Mouse (Mus musculus): ENCODE measurements around the gene Gimap5. TPM values are rescaled to one million over a fixed set of nuclear protein-coding genes. Genes with fewer than 3 reads are reported as not detected.

The Gimap5 gene
- total RNA-seq, 2 experiments from 2014 or later: 1.2 to 1.6 TPM

DNA sequence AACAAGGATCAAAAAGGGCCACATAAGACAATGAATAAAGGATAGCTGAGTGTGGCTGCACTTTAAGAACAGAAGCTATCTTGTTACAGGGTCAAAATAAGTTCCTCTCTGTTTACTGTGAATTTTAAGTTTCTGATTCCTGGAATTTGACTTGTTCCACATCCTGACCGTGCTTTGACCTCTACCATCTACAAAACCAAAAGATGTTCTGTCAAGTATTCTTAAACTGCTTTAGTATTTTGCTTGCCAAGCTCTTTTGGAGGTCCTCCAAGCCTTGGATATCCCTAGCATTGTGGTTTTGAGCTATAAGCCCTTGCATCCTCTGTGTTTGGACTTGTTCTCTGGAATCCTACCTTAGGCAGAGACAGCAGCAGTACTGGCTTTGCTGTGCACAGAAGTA is 39.2 kb downstream of the Gimap5 start:
- DNase-seq (ENCODE audit: extremely low spot score in 1 of 2, low spot score in 2 of 2): no peak
- intact Hi-C loops (cut with DNase I): no loop called here

DNA sequence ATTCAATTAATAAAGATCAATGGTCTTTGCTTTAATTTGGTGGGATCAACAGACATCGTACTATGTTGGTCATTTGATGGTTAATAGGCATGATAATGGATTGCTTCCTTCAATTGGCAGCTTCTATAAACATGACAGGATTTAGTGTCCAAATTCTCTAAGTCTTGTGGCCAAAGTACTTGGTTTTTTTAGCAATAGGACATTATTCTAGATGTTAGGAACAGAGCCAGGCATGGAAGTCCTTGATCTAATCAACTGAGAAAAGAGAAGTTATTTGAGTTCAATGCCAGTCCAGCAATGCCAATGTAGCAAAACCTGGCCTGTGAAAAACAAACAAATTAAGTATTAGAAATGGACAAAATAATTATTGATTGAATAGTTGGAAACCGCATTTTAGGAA is 39.6 kb downstream of the Gimap5 start:
- intact Hi-C loops (cut with DNase I): no loop called here
- no peak for DNase-seq (ENCODE audit: extremely low spot score in 1 of 2, low spot score in 2 of 2)

DNA sequence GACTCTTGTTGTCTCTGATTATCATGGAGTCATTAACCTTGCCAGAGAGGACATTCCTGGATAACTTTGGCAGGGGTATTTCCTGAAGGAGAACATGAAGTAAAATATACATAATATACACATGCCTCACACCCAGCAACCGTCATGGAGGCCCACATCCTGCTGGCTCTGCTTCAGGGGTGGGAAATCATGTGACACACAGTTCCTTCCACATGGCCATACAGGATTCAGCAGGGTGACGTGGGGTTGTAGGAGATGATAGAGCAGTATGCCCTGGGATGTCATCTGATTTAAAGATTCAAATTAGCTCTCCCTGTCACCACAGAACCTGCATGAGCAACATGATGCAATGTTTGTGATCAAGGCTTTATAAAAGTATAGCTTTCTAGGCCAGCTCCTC is 41.9 kb downstream of the Gimap5 start:
- DNase-seq (ENCODE audit: extremely low spot score in 1 of 2, low spot score in 2 of 2): no peak
- intact Hi-C loops (cut with DNase I): no loop called here

DNA sequence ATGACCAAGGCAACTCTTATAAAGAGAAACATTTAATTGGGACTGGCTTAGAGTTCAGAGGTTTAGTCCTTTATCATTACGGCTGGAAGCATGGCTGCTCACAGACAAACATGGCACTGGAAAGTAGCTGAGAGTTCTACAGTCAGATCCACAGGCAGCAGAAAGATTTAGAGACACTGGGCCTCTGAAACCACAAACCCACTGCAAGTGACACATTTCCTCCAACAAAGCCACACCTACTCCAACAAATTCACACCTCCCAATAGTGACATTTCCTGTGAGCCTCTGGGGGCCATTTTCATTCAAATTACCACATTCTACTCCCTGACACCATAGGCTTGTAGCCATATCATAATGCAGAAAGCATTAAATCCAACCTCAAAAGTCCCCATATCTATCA is 55.9 kb downstream of the Gimap5 start:
- DNase-seq (ENCODE audit: extremely low spot score in 1 of 2, low spot score in 2 of 2): no peak
- intact Hi-C loops (cut with DNase I): no loop called here

DNA sequence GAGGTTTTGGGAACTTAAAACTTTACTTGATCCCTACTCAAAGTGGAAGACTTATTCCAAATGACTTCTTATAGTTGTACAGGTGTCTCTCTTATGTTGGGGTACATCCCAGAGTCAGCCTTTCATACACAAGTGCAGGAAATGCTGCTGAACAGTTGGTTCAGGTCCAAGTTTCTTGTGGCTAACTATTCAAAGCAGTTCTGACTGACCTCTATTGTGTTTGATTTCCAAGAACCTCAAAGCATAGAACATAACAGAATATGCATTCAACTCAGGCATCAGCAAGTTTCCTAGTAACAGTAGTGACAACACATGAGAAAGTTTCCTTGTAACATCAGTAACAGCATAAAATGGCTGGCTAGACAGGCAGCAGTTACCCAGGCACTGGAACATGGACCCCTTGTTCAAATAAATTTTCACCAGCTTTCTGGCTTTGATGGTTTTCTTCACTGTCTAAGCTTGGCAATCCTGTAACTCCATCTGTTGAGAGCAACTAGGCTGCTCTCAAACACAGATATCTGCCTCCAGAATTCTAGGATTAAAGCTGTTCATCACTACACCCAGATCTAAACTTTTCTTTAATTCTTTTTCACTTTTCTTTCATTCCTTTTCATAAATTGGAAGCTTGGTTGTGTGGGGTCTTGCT is 57.5 kb downstream of the Gimap5 start:
- no peak for DNase-seq (ENCODE audit: extremely low spot score in 1 of 2, low spot score in 2 of 2)
- intact Hi-C loops (cut with DNase I): no loop called here

Other genes starting within 250 kb of the Gimap5 start
- 100 to 1,000 TPM; 485 to 501 TPM for gene Atp6v0e2, start 208.6 kb upstream of the Gimap5 start, total RNA-seq (2021)
- gene Lrrc61, start 191.4 kb upstream of the Gimap5 start, total RNA-seq (2021): 10 to 100 TPM; 28.9 to 31.6 TPM
- gene Rarres2, start 173.4 kb upstream of the Gimap5 start, total RNA-seq (2021): 1 to 10 TPM; 6.2 to 7.0 TPM
- gene Gm45021, start 156.6 kb upstream of the Gimap5 start, total RNA-seq (2021): not detected
- gene Repin1, start 152.3 kb upstream of the Gimap5 start, total RNA-seq (2021): 10 to 100 TPM; 28.0 to 29.5 TPM
- gene Gm44965, start 152.3 kb upstream of the Gimap5 start, total RNA-seq (2021): not detected
- 1 to 10 TPM; 5.8 to 6.8 TPM for gene Zfp775, start 144.1 kb upstream of the Gimap5 start, total RNA-seq (2021)
- 10 to 100 TPM; 17.1 to 17.3 TPM for gene AI854703, start 119.4 kb upstream of the Gimap5 start, total RNA-seq (2021)
- 1 to 10 TPM; 1.3 to 1.8 TPM for gene Gimap8, start 99.0 kb upstream of the Gimap5 start, total RNA-seq (2021)
- 1 to 10 TPM; 1.2 to 1.4 TPM for gene Gimap9, start 70.1 kb upstream of the Gimap5 start, total RNA-seq (2021)
- gene Gimap4, start 61.6 kb upstream of the Gimap5 start, total RNA-seq (2021): under 1 TPM; 0.55 to 0.66 TPM
- gene Gimap6, start 38.0 kb upstream of the Gimap5 start, total RNA-seq (2021): 1 to 10 TPM; 6.5 to 7.0 TPM
- gene Gm28053, start 27.6 kb upstream of the Gimap5 start, total RNA-seq (2021): not detected
- not detected for gene Gimap7, start 27.6 kb upstream of the Gimap5 start, total RNA-seq (2021)
- gene Gimap1, start 7.1 kb upstream of the Gimap5 start, total RNA-seq (2021): 1 to 10 TPM; 3.1 to 3.4 TPM
- not detected for gene Gimap3, start 24.7 kb downstream of the Gimap5 start, total RNA-seq (2021)
- gene Tmem176a, start 94.7 kb downstream of the Gimap5 start, total RNA-seq (2021): 10 to 100 TPM; 15.6 to 18.6 TPM
- 10 to 100 TPM; 38.2 to 42.5 TPM for gene Tmem176b, start 95.3 kb downstream of the Gimap5 start, total RNA-seq (2021)
- gene Aoc1, start 126.7 kb downstream of the Gimap5 start, total RNA-seq (2021): not detected
- not detected for gene 1600015I10Rik, start 183.7 kb downstream of the Gimap5 start, total RNA-seq (2021)
- gene Doxl2, start 228.8 kb downstream of the Gimap5 start, total RNA-seq (2021): not detected
- gene Svs1, start 240.7 kb downstream of the Gimap5 start, total RNA-seq (2021): not detected